Mouse (Mus musculus) retina, embryonic 14.5 days (tissue): ENCODE data around the gene Kcnj2.

ENCODE experiments used
- DNase-seq: peaks from one replicate; pipeline ENCODE4 v3.0.0-alpha.2; 2015; ENCODE audit warnings: low spot score

Kcnj2 gene

DNA sequence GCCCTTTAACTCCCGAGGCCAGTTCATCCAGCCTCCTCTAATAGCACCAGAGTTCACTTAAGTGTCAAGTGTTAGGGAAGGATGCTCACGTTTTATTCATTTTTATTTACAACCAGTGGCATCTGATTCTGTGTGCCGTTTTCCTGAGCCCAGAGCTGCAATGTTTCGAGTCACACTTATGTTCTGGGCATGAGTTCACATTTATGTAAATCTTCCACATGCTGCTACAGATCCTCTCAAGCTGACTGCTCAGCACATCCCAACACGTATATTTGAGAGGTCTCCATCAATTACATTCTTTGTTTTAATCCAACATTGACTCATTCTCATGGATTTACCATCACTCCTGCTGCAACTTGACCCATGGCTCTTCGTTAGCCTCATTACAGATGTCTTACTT, 25.2 kb downstream of the Kcnj2 start:
- DNase-seq, result no peak

- no peak for DNase-seq
Measured at GRCm38 (mm10) chr11:111092967-111093366, 27.0 kb downstream of the Kcnj2 start.

DNA sequence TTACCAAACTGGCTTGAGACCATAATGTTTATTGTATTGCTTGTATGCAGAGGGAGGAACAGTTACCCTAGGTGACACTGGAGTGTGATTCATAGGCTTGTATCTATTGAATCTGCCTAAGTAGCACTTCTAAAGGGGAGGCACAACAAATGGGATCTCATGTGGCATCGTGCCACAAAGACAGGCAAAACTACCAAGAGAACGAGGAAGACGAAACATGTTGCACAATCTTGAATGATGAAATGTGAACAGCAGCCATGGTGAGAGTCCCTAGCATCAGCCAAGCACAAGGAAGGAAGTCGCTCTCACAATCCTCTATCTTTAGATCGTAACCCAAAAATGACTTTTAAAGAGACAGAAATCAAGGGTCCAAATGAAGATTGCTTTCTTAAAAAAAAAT, 30.6 kb downstream of the Kcnj2 start:
- no peak for DNase-seq

DNA sequence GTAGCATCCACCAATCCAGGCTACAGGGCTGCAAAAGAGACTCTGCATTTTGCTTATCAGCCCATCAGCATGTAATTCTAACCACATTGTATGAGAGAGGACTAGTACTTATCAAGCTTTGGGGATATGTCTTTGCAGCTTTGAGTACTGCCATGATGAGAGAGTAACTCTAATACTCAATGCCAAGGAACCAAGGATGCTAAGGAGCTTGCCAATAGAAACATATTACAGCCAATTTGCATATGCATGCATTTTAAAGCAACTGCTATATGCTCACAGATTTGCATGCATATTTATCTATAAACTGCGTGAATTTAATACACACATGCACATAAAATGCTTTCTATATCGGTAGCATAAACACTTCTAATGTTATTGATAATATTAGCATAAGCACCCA, 34.2 kb downstream of the Kcnj2 start:
- no peak for DNase-seq

- no peak for DNase-seq
Measured at GRCm38 (mm10) chr11:111100651-111101050, 34.7 kb downstream of the Kcnj2 start.

GRCm38 (mm10) chr11:111101620-111102176, 35.7 kb downstream of the Kcnj2 start:
- DNase-seq, result no peak

DNA sequence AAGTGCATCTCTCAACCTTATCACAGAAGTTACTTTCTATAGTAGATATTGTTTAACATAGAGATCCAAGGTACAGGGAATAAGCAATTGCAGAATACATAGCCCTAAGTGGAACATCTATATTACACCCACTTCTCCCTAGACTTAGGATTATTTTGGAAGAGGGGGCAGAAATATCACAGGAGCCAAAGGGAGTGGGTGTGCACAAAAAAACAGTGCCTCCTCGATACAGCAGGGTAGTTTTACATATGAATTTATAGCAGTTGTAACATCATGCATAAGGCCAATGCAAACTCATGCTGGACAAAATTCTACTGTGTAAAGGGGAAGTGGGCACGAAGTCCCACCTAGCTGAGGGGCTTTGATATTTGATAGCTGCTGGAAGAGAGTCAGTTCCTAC, 38.5 kb downstream of the Kcnj2 start:
- DNase-seq, result no peak

DNA sequence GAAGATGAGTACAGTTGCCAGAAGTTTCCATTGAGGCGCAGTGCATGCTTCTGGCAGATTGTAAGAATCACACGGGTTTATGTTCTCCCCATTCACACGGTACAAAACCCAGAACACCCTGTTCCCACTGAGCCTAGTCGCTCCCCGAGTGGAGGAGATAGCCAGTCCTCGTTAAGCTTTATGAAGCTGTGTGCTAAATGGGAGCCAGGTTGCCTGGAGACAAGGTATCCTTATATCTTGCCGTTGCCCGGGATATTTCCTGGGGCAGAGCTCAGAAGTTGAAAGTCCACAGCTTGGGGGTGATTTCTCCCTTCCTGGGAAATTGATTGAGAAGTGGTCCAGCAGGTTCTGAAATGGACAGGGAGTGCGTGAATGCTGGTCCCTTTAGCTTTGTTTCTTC, 42.2 kb downstream of the Kcnj2 start:
- DNase-seq, result no peak

GRCm38 (mm10) chr11:111121514-111121913, 55.5 kb downstream of the Kcnj2 start:
- DNase-seq, result no peak

- no peak for DNase-seq
Measured at GRCm38 (mm10) chr11:111123324-111123723, 57.4 kb downstream of the Kcnj2 start.

- no peak for DNase-seq
Measured at GRCm38 (mm10) chr11:111125963-111126362, 60.0 kb downstream of the Kcnj2 start.
